In the genomic region with DNA sequence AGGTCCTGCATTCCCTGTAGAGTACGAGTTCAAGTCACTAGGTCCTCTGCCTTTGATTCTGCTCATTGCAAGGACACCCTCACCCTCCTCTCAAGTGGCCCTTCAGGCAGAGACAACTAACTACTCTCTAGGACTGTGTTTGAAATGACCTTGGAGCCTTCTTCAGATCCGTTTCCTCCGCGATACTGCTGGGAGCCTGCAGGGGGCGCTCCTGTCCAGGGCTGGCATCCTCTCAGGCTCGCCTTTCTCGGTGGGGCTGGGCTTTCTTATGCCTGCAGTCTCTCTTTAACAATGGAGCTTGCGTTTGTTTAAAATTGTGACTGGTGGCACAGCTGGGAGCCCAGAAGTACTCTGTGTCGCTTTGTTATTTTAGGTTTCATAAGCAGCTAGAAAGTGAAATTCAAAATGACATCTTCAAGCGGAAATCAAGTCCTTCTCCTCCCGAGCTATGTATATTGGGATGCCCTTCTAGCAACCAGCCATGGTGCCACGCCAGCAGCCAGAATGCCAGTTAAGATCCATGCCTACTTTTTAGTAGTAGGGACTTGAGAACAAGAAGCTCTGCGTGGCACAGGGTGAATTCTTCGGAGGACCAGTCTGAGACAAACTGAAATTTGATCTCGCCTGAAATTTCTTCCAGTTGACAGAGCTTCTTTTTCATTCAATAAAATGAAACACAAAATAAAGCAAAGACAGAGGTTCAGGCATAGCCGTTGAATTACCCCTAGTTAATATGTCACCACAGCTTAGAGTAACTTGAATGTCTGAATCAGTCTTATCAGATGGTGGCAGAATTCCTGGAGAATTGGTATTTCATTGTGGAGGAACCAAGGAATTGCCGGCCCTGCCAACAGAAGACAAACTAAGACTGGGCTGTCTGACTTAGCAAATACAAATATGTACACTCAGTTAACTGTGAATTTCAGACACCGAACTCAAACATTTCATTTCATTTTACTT, we compare ENCODE assay signal across 8 mouse cellular contexts. TPM values are rescaled to one million over a fixed set of nuclear protein-coding genes. Genes with fewer than 3 reads are reported as not detected.
DNase-seq lines count a peak whose midpoint lies in the region; ATAC-seq and TF ChIP-seq lines count a peak whose summit lies in the region.

No protein-coding gene starts in this region.

- ATAC-seq in midbrain, embryonic 13.5 days: peak; percentile 79
- no peak for ATAC-seq in activated CD4-positive, CD25-positive, alpha-beta regulatory T cell, adult 4 months

- no peaks in the 10 kb centered on the region for H3K9me3 ChIP-seq in embryonic facial prominence, embryonic 10.5 days
- H3K9me3 ChIP-seq in limb, embryonic 10.5 days (replicated peaks): no peaks in the 10 kb centered on the region
- H3K9me3 ChIP-seq in midbrain, embryonic 13.5 days: no peaks in the 10 kb centered on the region

- no peak for TF ChIP-seq POLR2A in small intestine, adult 2 months (IDR thresholded peaks at IDR 0.05; ENCODE audit: low read depth, low read length)

- peak; percentile 99 for TF ChIP-seq CTCF in small intestine, adult 2 months (IDR thresholded peaks at IDR 0.05; ENCODE audit: extremely low read depth, insufficient read length, insufficient replicate concordance, low read depth, low read length)

- H3K4me3 ChIP-seq in embryonic facial prominence, embryonic 10.5 days: peak overlapping the region; percentile 14; the same call in 1 of the 2 replicates
- no peak overlapping the region for H3K4me3 ChIP-seq in limb, embryonic 10.5 days
- no peak overlapping the region for H3K4me3 ChIP-seq in midbrain, embryonic 13.5 days (replicated peaks)
- H3K4me3 ChIP-seq in small intestine, adult 2 months (ENCODE audit: low read depth, low read length): no peak overlapping the region

- H3K4me2 ChIP-seq in midbrain, embryonic 13.5 days (replicated peaks): peak overlapping the region; percentile 30

- peaks cover 7% of the 10 kb centered on the region for H3K4me1 ChIP-seq in embryonic facial prominence, embryonic 10.5 days
- H3K4me1 ChIP-seq in limb, embryonic 10.5 days: peaks cover 7% of the 10 kb centered on the region
- 0 out of 2 replicates have a peak, but pooled peaks cover 5% of the 10 kb centered on the region for H3K4me1 ChIP-seq in midbrain, embryonic 13.5 days (replicated peaks)
- no peaks in the 10 kb centered on the region for H3K4me1 ChIP-seq in small intestine, adult 2 months (ENCODE audit: control insufficient read depth, insufficient read depth, insufficient read length, low read length)

- H3K9ac ChIP-seq in midbrain, embryonic 13.5 days (replicated peaks): no peak overlapping the region

- no peak overlapping the region; the same call in 1 of the 2 replicates for H3K27ac ChIP-seq in embryonic facial prominence, embryonic 10.5 days (replicated peaks)
- peak overlapping the region; percentile 37 for H3K27ac ChIP-seq in limb, embryonic 10.5 days
- no peak overlapping the region for H3K27ac ChIP-seq in midbrain, embryonic 13.5 days
- H3K27ac ChIP-seq in small intestine, adult 2 months (ENCODE audit: insufficient read depth, low read depth, low read length): no peak overlapping the region

- H3K27me3 ChIP-seq in embryonic facial prominence, embryonic 10.5 days (replicated peaks; ENCODE audit: low read depth, poor library complexity, severe bottlenecking): no peaks in the 10 kb centered on the region
- no peaks in the 10 kb centered on the region for H3K27me3 ChIP-seq in limb, embryonic 10.5 days (ENCODE audit: low read depth, poor library complexity, severe bottlenecking)
- no peaks in the 10 kb centered on the region for H3K27me3 ChIP-seq in midbrain, embryonic 13.5 days
- no peaks in the 10 kb centered on the region for H3K27me3 ChIP-seq in small intestine, adult 2 months (ENCODE audit: control insufficient read depth, insufficient read depth, low read length)

- no peaks in the 10 kb centered on the region for H3K36me3 ChIP-seq in embryonic facial prominence, embryonic 10.5 days (replicated peaks)
- no peaks in the 10 kb centered on the region for H3K36me3 ChIP-seq in limb, embryonic 10.5 days
- no peaks in the 10 kb centered on the region for H3K36me3 ChIP-seq in midbrain, embryonic 13.5 days
- H3K36me3 ChIP-seq in small intestine, adult 2 months (ENCODE audit: control insufficient read depth, insufficient read depth, low read length): no peaks in the 10 kb centered on the region

- WGBS in embryonic facial prominence, embryonic 10.5 days: 29% methylated on average over 18 of the region's 18 CpGs
- WGBS in limb, embryonic 10.5 days: 38% methylated on average over 18 of the region's 18 CpGs
- WGBS in midbrain, embryonic 13.5 days: 27% methylated on average over 18 of the region's 18 CpGs
- 8% methylated on average over 18 of the region's 18 CpGs for WGBS in small intestine, adult 2 months

- DNase-seq in adrenal gland, postnatal 14 days: peak; percentile 94
- peak; percentile 89 for DNase-seq in embryonic facial prominence, embryonic 10.5 days (ENCODE audit: low spot score)
- DNase-seq in heart, adult 11 months: peak; percentile 97
- peak; percentile 89 for DNase-seq in kidney, adult 18-20 months
- DNase-seq in limb, embryonic 10.5 days (ENCODE audit: low spot score): peak; percentile 91

RNA-seq across cellular contexts. Expression of gene Ubr2, which starts 28.8 kb away (rescaled TPM):
- total RNA-seq in adrenal gland, postnatal 14 days (2021): 73.5 and 76.3 TPM in 2 replicates
- 16.2 and 18.2 TPM in 2 replicates for polyA plus RNA-seq in embryonic facial prominence, embryonic 10.5 days (2016; fragmentation: Nextera tagmentation; extraction: Ambion mirVana)
- 18.5 and 18.8 TPM in 2 replicates for polyA plus RNA-seq in limb, embryonic 10.5 days (2016; fragmentation: Nextera tagmentation; extraction: Ambion mirVana)
- 16.7 and 18.0 TPM in 2 replicates for polyA plus RNA-seq in midbrain, embryonic 13.5 days (2015; fragmentation: Nextera tagmentation; extraction: Ambion mirVana)
- 8.7 and 11.9 TPM in 2 replicates for polyA plus RNA-seq in small intestine, adult 2 months (2012; rRNA removed)
- 10 to 100 TPM; 14.1 to 20.1 TPM for polyA plus RNA-seq in activated CD4-positive, CD25-positive, alpha-beta regulatory T cell, adult 4 months (2017; shearing (Covaris generic))
